Mouse (Mus musculus): ENCODE data around the gene Gm35134. TPM values are rescaled to one million over a fixed set of nuclear protein-coding genes. Genes with fewer than 3 reads are reported as not detected.
"Not testable (repeated sequence)": the region's sequence is repeated elsewhere in the genome, so short reads cannot be mapped to it uniquely, and the experiment has no call there.

The Gm35134 gene
- not detected for total RNA-seq (2021)
- long read RNA-seq, experiment 1, result 0 reads
- long read RNA-seq, experiment 2, result 0 reads

- not testable (repeated sequence) for H3K27ac ChIP-seq; DNase-seq (ENCODE audit: low spot score in 2 of 2); H3K4me3 ChIP-seq
Measured at GRCm38 (mm10) chrY:19112707-19113106, at the start of gene Gm35134. Gene Gm35134 (plus strand): TSS chrY:19113007.
